Mouse (Mus musculus) adrenal gland, postnatal 25 days (tissue): ENCODE results near the gene Ppp2r5a. TPM values are rescaled to one million over a fixed set of nuclear protein-coding genes. Genes with fewer than 3 reads are reported as not detected.

Experiments
- DNase-seq: peaks from one replicate; pipeline ENCODE4 v3.0.0; 2021; ENCODE audit warnings: mixed read lengths
- total RNA-seq: library from RNA; stranded (reverse); gene quantifications from 2 replicates; pipeline ENCODE4 v1.2.3, GENCODE M21; 2021

Gene Ppp2r5a
- total RNA-seq, 1 experiment from 2014 or later, result 162 TPM

- DNase-seq, result no peak
Measured at GRCm38 (mm10) chr1:191418936-191419335, 15.9 kb upstream of the Ppp2r5a start.

DNA sequence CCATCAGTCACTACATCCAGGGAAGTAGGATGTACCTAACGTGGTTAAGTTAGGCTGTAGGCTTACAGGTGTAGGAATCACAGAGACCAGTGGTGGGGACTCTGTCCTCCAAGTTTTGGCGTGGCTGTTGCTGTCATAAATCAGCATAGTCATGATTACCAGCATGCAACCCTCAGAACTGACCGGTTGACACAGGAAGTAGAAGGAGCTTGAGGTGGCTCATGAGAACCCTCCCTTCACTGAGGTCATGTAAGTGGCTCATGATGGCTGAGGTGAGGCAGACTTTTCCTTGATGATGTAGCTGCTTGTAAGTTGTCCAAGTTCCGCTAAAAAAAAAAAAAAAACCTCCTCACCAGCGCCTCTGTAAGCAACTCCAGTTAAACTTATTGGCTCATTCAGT lies 14.0 kb upstream of the Ppp2r5a start:
- DNase-seq, result no peak

DNA sequence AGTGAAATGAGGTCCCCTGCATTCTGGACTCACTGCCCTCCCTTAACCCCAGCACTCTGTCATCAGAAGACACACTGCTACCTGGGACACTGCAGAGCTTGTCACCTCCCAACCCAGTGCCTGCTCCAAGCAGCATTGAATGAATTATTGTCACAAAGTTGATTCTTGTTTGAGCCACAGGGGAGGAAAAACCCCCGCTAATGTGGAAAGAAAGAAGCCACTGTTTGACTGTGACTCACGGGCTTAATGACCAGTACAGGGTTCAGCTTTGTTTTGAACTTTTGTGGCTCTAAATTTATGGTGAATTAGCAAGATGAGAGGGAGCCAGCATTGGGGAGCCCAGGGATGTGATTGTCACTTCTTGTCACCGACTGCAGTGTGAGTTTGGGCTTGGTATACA lies 13.5 kb upstream of the Ppp2r5a start:
- no peak for DNase-seq

GRCm38 (mm10) chr1:191414432-191414831 lies 11.4 kb upstream of the Ppp2r5a start:
- DNase-seq, result no peak

GRCm38 (mm10) chr1:191413691-191414415 lies 10.8 kb upstream of the Ppp2r5a start:
- DNase-seq, result no peak

DNA sequence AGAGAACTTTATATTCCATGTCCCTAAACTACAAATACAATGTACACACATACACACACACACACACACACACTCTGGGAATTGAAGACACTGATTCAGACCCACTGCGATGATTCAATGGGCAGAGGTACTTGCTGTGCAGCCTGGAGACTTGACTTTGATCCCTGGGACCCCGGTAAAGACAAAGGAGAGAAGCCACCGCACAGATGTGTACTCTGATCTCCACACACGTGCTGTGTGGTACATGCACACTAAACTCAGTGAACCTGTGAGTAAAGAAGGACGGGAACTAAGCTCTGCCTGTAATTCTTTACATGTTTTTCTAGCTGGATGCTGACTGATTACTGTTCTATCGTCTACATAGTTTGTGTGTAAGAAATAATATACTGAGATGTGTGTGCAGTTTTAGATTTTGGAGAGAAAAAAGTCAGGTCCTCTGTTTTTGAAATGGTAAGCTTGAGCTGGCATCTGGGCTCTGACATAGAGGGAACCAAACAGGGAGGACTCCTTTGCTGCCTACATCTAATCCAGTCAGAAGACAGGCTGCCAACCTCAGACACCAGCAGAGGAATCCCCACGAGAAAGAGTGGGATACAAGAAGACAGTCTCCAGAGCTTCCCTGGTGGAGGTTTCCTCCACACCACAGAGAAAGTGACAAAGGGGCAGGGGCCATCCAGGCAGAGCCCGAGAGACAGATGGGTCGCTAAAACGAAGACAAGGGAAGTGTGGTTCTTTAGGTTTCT lies 7.4 kb upstream of the Ppp2r5a start:
- DNase-seq, result no peak

DNA sequence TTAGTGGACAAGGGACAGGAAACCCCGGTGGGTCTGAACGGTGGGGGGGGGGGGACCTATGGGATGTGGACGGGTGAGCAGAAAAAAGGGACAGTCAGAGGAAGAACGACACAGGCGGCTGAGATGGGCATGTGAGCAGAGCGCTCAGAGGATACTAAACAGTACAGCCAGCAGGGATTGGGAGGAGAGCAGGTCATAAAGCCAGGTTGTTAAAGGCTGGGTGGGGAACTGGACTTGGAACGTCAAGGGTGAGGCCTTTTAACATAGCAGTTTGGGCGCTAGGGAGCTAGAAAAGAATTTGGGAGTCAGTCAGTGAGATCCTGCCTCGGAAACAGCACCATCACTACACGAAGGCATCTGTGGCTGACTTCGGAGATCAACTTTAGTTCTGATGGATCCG lies 4.2 kb upstream of the Ppp2r5a start:
- DNase-seq, result no peak

- DNase-seq, result no peak
Measured at GRCm38 (mm10) chr1:191406516-191406915, 3.4 kb upstream of the Ppp2r5a start.

GRCm38 (mm10) chr1:191404721-191405329 lies 1.8 kb upstream of the Ppp2r5a start:
- DNase-seq, result no peak

- DNase-seq, result no peak
Measured at GRCm38 (mm10) chr1:191404301-191404700, 1.2 kb upstream of the Ppp2r5a start.

DNA sequence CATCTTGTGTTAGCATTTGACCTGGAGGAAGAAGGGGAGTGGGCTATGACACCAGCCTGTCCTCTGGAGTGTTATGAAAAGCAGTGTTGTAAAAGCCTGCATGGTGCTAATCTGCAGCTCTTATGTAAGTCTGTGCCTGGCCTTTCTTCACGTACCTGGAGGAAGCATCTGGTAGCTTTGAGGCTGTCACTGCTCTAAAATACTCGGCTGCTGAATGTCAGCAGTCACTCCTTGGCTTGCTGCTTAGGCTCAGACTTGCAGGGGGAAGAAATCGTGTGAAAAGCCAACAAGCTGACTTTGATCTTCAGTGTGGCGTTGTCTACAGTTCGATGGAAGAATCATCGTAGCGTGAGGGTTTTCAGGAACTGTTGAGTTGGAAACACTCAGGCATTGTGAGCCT lies 566 bp downstream of the Ppp2r5a start:
- DNase-seq, result no peak

GRCm38 (mm10) chr1:191396897-191397849 lies 5.9 kb downstream of the Ppp2r5a start:
- DNase-seq, result peak; percentile 99

- peak; percentile 71 for DNase-seq
Measured at GRCm38 (mm10) chr1:191396446-191396845, 6.6 kb downstream of the Ppp2r5a start.

- no peak for DNase-seq
Measured at GRCm38 (mm10) chr1:191395871-191396433, 7.1 kb downstream of the Ppp2r5a start.

DNA sequence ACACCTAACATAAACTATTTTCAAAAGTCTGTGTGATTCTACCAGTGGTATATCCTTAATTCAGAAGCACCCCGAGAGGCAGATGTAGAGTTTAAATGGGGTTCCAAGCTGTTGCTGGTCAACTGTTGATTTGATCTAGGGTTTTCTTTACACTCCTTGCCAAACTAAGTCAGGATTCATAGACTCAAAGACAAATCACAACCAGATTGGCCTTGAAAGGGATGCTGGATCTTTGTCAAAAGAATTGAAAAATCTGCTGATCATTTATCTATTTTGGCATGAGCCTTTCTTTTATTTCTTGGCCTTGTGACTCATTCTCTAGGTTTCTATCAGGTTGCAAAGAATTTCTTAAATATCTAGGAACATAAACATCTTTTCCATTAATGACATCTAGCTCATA lies 7.9 kb downstream of the Ppp2r5a start:
- no peak for DNase-seq

DNA sequence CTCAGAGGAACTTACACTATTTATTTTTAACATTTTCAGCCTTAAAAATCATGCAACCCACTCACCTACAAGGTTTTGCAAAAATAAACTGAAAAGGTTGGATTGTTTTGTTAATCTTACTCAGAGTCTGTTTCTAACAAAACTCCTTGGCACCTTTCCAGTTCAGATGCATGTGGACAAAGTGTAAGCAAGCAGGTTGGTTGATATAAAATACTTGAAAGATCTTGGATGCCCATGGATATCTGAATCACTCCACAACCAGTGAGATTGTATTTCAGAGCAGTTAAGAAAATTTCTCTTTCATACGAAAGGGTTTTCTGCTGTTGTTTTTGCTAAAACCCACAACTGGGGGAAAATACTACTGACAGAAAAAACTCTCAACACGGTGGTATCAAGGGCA lies 8.9 kb downstream of the Ppp2r5a start:
- DNase-seq, result no peak

- no peak for DNase-seq
Measured at GRCm38 (mm10) chr1:191393536-191393935, 9.5 kb downstream of the Ppp2r5a start.

DNA sequence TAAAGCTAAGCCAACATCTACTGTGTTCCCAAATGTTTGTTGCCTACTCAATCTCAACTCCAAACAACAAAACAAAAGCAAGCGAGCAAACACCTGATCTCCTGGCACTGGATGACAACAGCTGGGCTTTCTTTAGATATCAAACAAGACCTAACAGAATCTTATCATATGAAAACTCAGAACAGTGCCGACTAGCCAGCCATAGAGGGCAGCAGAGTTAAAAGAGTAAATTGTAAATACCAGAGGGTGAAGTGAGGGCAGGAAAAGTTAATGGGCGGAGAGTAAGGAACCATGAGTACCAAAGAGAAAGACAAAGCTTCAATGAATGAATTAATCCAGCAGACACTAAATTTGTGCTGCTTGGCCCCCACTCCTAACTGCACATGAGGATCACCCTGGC lies 11.8 kb downstream of the Ppp2r5a start:
- DNase-seq, result peak; percentile 21

DNA sequence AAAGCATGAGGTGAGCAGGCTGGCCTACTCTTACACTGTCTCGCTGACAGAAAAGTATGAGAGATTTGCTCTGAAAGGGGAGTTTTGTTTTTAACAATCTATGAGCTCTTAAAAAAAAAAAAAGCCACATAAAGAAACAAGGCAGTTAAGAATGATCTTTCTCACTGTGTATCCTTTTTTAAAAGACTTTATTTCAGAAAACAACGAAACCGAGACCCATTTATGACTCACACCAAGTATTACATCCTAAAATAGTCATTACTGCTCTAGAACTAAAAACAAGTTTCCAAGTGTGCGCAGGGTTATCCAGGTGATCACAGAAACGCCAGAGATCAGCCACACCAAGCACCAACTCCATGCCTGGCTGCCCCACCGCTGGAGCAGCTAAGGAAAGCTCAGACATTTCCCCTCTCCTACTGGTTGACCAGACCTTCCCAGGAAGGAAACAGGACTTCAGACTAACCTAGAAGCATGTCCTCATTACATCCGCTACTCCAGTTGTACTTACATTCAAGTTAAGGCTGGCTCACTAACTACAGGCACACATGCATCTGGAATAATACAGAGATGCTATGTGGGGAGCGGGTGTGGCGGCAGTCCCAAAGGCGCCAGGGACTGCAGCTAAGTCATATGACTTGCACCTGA lies 18.2 kb downstream of the Ppp2r5a start:
- no peak for DNase-seq

DNA sequence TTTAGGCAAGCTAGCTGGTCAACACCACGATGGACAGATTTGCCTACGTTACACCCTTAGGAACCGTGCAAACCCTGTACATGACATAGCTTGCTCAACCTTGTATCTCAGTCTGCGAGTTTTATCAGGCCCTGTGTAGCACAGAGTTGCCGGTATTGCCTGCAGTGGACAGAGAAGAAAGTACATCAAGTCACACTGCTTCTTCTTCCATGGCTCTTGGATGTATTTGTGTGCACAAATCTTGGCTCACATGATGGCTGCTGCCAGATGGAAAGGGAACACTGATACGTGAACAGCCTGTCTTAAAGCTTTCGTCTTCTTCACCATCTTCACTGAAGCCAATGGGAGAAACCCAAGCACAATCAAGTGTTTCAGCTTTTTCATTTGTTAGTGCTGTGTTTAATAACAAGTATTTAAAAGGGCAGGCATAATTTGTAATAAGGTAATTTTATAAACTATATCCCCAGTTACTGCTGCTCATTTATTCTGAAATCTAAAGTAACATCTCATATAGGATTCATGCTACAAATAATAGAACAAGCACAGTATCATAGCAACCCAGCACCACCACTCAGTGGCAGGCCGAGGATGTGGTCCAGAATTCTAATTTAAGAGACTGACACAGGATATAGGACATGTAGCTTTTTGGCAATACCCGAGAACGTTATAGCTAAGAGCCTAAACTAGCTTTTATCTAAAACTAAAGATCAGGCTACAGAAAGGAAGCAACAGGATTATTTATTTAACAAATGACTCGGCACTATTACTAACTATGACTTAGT lies 20.9 kb downstream of the Ppp2r5a start:
- DNase-seq, result no peak

DNA sequence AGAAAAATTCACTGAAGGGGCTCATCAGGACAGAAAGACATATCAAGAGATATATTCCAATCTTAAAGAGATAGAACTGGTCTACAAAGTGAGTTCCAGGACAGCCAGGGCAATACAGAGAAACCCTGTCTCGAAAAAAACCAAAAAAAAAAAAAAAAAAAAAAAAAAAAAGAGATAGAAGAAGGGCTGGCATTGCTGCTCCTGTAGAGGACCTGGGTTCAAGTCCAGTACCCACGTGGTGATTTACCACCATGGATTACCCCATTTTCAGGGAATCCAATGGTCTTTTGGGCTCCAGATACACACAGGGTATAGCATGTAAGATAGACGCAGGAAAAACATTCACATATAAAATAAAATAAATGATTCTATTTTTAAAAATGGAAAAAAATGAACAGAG lies 22.2 kb downstream of the Ppp2r5a start:
- DNase-seq, result no peak
